Mouse (Mus musculus) fibroblast of lung, adult 2 months (primary cell): ENCODE data around the gene Tbc1d10a.
A peak's percentile ranks its signal among the peaks of the same experiment; 100 is the strongest.
"Not testable (repeated sequence)": the region's sequence is repeated elsewhere in the genome, so short reads cannot be mapped to it uniquely, and the experiment has no call there.

ENCODE experiments used
- DNase-seq: peaks from one replicate; pipeline ENCODE4 v3.0.0-alpha.2; 2011; ENCODE audit warnings: low read depth

Gene Tbc1d10a

DNA sequence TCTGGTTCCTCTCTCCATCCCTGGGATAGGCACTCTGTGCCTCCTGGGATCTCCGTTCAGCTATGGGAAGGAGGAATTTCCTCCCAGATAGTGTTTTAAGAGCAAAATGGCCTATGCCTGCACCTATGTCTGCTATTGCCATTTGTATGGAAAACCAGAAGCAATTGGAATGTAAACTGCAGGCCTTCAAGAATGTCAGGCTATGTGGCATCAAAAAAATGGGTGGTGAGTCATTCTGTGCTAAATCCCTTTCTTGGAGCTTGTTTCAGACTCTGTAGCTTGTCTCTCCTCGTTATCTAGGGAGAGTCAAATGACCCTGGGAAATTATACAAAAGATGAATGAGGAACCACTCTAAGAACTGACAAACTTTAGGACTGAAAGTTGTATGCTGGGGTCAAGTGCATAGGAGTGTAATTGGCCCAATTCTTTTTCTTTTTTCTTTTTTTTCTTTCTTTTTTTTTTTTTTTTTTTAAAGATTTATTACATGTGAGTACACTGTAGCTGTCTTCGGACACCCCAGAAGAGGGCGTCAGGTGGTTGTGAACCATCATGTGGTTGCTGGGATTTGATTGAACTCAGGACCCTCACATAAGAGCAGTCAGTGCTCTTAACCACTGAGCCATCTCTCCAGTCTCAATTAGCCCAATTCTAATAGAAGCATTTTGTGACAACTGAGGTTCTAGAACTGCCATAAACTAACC is 2.2 kb upstream of the Tbc1d10a start:
- peak; percentile 63 for DNase-seq

DNA sequence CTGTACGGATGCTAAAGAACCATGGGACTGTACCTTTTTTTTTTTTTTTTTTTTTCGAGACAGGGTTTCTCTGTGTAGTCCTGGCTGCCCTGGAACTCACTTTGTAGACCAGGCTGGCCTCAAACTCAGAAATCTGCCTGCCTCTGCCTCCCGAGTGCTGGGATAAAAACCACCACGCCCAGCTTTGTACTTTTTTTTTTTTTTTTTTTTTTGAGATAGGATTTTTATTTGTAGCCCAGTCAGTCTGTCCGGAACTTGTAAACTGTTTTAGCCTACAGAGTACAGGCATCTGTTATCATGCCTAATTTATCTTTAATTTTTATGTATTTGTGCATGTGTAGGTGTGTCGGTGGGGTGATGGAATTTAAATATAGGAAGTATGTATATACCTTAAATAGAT is 1.1 kb upstream of the Tbc1d10a start:
- not testable (repeated sequence) for DNase-seq

DNA sequence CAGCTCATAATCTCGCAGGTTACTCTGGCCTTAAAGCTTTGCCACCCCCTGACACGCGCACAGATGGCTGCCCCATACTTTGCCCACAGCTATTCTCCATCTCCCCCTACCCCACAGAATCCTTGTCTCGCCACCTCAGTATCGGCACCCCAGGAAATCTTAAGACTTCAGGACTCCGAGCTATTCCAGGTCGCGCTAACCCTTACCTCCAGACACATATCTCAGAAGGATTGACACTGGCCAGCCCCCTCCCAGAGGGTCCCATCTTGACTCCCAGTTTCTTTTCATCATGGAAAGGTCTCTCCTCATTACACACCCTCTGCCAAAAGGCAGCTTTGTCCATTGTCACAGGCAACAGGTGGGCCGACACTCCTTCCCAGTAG is 720 bp downstream of the Tbc1d10a start:
- DNase-seq = no peak

DNA sequence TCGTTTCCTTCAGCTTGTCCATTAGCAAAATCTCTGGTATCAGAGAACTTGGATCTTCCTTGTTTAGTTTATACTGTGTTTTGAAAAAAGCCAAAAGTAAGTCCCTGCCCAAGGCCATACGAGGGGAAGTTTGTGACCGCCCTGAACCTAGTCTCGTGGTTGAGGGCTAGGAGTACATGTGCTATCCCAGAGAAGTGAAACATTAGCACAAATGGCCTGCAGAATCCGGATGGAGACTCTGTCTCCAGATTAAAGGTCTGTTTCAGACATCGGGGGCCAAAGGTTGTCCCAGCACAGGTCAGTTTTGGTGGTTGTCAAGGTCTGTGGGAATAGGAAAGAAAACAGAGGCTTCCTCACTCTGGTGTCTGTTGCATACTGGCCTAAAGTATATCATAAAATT is 2.6 kb downstream of the Tbc1d10a start:
- DNase-seq = no peak

DNA sequence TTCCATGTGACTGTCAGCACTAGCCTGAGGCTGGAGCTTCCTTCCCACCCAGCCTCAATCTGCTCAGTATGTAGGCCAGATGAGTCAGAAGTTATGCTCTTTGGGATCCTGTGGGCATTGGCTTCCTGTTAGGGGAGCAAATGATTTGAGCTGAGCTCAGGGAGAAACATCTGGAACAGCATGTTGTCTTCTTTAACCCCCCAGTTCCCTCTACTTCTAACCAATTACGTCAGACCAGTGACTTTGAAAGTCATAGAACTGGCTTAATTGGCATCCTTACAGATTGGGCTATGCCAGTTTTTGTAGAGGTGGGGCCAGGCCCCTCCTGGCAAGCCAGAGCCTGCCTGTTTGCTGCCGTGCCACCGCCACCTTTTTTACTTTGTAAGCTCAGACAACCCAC is 4.1 kb downstream of the Tbc1d10a start:
- peak; percentile 78 for DNase-seq

DNA sequence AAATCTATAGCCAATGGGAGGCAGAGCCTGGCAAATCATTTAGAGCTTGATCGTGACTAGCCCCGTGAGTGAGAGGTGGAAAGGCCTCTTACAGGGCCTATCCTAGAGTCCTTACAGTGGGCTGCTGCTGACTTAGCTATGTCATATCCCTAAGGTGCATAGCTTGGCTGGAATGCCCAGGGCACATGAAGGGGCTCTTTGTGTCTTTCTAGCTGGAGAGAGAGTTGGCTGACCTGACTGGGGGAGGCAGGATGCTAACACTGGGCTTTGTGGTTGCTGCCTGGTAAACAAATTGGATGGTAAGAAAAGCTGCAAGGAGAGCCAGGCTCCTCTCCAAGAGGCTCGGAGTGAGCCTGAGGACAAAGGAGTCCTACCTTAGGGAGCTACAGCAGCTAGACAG is 6.2 kb downstream of the Tbc1d10a start:
- DNase-seq = peak; percentile 69

DNA sequence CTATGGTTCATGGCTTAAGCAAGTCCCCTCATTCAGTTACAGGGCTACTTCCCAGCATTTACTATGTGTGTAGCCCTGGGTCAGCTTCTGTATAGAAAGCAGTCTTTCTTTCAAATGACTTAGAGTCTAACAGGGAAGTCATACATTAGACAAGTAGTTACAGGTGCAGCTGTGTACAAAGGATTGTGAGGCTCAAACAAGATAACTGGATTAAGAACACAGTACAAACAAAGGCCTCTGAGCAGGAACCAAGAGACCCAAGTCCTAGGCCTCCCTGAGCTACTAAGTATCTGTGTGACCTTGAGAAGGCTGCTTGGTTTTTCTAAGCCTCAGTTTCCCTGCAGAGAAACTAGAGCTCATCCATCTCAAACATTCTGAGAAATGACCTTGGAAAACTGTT is 6.8 kb downstream of the Tbc1d10a start:
- DNase-seq = no peak

DNA sequence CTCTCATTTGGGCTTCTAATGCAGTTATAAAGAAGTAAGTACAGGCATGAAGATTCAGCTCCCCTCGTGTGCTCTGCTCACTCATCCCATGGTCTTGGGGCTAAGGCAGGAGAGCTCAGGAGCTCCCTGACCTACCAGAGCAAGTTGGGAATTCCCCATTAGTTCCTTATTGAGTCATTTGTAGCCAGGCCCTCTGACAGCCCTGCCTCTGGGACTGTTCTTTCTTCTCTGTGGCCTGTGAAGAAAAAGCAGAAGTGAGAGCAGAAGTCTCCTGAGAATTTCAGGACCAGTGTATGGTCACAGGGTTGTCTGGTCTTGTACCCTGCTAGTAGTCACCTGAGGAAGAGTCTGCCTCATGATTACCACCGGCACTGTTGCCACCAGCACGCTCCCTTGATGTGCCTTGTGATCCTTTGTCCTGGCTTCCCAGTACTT is 9.0 kb downstream of the Tbc1d10a start:
- DNase-seq = no peak

DNA sequence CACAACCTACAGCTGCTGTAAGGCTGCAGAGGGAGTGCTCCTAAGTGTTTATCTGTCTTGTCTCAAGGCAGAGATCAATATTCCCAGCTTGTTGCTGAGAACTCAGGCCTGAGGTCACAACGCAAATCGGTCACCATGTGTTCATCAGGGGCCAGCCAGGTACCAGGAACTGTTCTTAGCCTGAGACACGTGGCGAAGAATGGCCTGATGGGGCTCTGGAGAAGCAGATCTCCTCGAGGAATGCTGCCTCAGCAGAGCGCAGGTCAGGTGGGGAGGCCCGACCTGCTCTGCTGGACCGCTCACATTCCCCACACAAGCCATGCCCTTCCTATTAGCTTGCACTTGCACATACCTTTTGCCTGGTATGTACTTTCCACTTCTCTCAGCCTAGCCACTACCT is 10.0 kb downstream of the Tbc1d10a start:
- no peak for DNase-seq

DNA sequence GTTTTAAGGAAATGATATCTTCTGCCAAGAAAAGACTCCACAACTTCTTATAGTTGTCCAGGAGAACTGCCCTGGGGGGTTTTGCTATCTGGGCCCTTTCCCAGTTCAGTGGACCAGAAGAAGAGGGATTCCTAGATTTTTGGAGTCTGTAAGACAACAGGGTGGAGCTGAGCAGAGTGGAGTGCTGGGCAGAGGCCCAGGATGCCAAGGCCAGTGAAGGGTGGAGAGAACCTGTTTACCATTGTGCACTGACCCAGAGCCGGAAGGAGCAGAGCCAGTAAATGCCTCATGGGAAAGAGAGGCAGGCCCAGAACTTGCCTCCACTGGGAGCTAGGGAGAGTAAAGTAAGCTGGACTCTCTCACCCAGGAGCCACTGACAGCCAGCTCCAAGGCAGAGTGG is 11.1 kb downstream of the Tbc1d10a start:
- DNase-seq = no peak

DNA sequence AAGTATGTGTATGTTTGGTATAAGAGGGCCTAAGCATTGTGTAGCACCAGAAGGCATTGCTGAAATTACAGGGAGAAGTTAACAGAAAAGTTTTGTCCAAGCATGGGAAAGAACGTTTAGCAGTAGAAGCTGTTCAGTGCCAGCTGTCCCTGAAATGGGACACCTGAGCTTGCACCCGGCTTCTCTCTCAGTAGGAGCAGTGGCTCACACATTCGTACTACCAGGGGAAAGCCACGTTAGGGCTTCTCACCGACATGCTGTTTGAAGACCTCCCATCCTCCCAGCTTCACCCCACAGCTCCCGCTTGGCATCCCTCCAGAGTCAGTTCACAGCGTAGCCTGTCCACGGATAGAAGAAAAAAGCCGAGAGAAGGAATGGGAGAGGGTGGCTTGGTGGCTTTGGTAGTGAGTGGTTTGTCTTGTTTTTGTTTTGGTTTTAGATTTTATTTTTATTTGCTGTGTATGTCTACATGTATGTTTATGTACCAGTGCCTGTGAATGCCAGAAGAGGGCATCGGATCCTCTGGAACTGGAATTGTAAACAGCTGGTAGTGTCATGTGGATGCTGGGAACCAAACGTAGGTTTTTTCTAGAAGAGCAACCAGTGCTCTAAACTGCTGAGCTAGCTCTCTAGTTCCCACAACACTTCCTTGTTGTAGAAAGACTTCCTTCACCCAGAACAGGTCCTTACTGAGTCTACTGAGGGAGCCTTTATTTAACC is 15.6 kb downstream of the Tbc1d10a start:
- no peak for DNase-seq

DNA sequence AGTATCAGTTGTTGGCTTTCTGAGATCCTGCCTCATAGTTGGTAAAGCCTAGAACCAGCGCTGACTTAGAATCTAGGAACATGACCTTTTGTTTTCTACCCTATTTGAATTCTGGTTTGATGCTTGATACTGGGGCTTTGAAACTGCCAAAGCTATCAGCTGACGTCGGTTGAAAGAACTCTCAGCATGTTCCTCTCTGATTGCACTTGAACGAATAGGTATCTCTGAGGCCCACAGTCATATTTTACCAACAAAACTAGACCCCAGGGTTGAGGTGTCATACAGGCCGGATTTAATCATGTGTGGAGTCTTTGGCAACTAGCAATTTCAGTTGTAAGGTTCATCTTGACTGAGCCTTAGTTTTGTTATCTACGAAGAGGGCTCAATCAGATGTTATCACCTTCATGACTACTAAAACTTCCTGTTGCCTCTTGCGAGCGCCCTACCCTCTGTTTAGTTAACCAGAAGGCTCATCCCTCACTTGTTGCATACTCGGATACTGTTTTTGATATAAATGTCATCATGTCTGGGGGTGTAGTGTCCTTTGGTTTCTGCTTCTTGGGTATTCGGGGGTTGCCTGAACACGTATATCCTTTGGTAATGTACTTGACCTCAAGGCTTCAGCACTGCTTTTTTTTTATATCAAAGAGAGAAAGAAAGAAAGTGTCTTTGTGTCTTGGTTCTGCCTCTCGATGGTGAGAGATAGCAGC is 16.6 kb downstream of the Tbc1d10a start:
- DNase-seq = no peak

DNA sequence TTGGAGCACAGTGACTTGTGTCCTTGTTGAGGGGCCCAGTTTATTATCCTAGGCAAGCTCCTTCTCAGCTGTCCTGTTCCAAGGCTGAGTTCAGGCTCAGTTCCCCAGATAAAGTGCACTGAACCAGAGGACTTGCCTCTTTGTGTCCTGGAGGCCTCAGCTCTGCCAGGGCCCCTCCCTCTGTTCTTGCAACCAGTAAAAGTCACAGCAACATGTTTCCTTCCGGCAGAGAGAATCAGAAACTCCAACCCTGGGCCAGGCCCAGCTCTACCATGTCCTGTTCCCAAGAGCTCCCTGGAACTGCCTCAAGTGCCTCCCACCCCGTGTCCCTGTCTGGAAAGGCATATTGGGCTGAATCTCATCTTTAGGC is 17.1 kb downstream of the Tbc1d10a start:
- no peak for DNase-seq

DNA sequence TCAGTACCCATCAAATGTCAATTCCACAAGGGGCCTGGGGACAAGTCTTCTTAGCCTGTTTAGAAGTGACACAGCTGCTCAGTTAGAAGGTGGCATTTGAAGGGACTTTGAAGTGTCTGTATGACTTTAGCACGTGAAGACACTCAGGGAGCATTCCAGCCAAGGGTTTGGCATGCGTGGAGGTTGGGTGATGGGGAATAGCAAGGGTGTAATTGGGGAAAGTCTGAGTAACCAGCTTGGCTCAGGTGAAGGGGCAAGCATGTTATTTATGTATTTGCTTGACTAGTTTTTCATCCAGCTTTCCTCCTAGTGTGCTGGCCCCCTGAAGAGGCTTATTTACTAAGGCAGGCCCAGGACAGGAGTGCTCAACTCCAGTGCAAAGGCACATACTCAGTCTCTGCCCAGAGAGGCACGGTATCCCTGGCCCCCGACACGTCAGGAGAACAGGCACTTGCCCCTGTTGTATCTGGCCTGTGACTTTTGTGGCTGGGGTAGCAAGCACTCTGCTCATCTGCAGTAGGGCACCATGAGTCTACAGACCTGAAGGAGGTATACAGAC is 18.6 kb downstream of the Tbc1d10a start:
- no peak for DNase-seq

DNA sequence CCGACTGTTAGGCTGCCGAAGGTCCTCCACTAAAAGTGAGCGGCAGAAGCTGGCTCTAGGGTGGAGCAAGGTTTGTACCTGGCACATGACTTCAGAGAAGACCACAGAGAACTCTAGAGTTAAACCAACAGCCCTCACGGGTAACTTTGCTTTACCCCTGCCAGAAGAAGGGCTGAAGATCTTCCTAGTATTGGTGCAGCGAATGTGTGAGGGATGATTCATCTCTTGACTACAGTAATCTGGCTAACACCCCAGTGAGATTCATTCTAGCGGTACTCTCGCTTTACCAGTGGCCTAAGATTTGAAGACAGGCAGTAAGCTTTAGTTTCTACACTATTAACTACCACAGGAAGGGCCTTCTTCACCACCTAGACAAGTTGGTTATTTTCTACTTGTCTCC is 19.4 kb downstream of the Tbc1d10a start:
- DNase-seq = no peak

DNA sequence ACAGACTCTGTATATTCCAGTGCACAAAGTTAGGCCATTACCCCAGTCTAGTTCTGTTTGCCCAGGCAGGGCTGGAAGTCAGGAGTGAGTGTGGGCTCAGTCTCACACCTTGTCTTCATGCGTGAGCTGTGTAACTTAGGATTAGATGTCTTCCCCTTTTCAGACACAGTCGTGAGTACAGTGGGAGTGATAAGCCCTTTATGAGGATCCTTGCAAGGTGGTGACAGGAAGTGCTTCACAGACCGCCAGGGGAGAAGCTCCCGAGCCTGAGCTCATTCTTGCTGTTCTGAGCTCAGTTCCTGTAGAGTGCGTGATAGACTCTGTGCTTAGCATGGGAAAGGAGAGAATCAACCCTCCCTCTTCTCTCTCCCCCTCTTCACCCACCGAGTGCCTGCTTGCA is 20.0 kb downstream of the Tbc1d10a start:
- no peak for DNase-seq

DNA sequence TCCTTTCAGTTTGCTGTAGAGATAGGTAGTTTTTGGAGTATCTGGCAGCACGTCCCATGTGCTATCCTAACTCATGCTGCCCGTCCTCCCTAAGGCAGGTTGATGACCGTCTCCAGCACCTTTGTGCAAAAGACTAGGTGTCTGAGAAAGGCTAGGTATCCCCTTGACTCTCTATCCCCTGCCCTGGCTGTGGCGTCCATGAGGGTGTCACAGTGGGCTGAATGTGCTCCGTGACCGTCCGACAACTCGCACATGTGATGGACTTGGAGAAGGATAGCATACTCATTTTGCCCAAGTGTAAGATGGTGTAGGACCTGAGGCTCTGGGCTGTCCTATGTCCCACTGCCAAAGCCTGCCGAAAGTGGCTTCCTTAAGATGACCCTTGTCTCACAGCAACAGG is 21.1 kb downstream of the Tbc1d10a start:
- no peak for DNase-seq

DNA sequence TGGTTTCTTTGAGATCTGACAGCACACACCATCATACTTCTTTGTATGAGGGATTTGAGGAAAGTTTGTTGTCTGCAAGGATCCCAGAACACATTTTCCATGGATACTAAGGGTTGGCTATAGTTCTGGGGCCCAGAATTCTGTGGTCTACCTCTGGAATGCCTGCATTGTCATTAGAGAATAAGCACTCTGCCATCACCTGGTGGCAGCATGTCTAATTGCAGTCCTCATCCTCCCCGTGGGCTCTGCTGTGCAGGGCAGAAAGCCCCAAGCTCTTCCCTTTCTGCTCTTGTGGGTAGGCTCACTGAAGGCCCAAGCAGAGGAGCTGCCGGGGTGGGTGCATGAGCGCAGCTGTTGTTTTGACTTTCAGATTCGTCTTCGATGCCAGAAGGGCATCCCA is 23.0 kb downstream of the Tbc1d10a start:
- DNase-seq = no peak

DNA sequence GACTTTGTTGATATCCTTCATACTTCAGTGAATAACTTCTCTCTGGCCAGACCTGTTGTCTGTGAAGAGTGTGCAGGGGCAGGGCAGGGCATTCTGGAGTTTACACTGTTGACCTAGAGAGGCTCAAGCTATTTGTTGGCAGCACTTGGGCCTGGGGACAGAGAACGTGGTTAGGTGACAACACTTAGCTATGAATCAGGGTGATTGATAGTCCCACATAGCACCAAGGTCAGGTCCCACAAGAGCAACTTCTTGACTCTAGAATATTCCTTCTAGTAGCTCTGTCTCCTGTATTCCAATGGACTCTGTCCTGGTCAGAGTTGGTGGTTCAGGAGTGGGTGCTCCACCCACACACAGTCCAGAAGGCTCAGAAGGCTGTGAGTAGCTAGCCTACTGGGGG is 24.2 kb downstream of the Tbc1d10a start:
- DNase-seq = no peak

DNA sequence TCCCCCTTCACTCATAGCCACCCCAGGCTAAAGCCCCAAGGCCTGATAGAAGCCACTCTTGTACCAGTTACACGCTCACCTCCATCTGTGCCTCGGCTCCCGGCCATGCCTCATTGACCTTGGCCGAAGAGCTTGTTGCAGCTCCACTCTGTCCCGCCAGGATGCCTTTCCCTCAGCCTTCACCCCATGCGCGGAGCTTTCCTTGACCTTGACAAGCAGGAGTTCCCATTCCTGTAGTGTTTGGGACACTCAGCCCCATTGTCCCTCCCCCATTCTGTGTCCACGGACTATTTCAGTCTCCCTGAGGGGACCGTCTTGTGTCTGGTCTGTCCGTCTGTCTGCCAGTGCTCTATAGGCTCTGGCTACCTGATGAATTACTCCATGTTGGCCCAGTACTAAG is 26.5 kb downstream of the Tbc1d10a start:
- DNase-seq = no peak

DNA sequence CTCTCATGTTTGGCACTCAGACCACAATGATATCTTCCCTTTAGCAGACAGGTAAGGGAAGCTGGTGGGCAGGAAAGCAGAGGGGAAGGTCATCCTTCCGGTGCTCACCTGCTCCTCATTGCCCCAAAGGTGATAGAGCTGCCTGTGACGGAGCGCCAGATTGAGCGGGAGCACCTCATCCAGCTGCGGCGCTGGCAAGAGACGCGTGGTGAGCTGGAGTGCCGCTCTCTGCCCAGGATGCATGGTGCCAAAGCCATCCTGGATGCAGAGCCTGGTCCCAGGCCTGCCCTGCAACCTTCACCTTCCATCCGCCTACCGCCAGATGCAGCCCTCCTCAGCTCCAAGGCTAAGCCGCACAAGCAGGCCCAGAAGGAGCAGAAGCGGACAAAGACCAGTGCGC is 28.0 kb downstream of the Tbc1d10a start:
- DNase-seq = no peak

DNA sequence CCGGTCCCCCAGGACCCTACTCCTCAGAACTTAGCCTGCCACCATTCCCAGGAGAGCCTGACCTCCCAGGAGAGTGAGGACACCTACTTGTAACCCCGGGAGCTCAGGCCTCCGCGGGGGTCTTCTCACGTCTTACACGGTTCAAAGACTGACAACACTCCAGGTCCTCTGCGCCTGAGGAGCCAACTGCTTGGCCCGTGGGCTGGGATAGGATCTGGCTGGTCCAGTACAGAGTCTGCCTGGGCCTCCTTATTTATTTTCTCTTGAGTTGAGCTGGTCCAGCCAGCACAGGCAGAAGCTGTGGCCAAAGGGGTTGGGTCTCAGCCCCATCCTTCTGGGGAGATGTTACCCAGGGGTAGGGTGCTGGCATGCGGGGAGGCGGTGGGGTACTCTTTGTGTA is 28.5 kb downstream of the Tbc1d10a start:
- no peak for DNase-seq
